Mouse (Mus musculus) liver, adult 2 months (tissue): ENCODE results near the gene Cpxm2. TPM values are rescaled to one million over a fixed set of nuclear protein-coding genes. Genes with fewer than 3 reads are reported as not detected.

Experiments used
- DNase-seq: peaks from one replicate; pipeline ENCODE4 v3.0.0-alpha.2; 2011; ENCODE audit warnings: low read depth, low spot score; ENCODE audit errors: extremely low read depth
- H3K27ac ChIP-seq: fragments of 200-500 bp; replicated peaks from 2 replicates; pipeline ENCODE4 v1.5.1; 2012; ENCODE audit warnings: low read depth, mild to moderate bottlenecking, control low read depth, inconsistent platforms, low read length; ENCODE audit not compliant: insufficient read depth
- H3K27me3 ChIP-seq: fragments of 200-500 bp; 2 replicates; pipeline ENCODE4 v1.6.1; 2012; ENCODE audit warnings: mild to moderate bottlenecking, moderate library complexity, low read length, inconsistent platforms; ENCODE audit not compliant: control insufficient read depth, insufficient read depth
- H3K36me3 ChIP-seq: fragments of 200-500 bp; 2 replicates; pipeline ENCODE4 v1.6.1; 2012; ENCODE audit warnings: low read length, inconsistent platforms; ENCODE audit not compliant: control insufficient read depth, insufficient read depth
- H3K4me1 ChIP-seq: fragments of 200-500 bp; 2 replicates; pipeline ENCODE4 v1.6.1; 2011; ENCODE audit warnings: low read length; ENCODE audit not compliant: control insufficient read depth, insufficient read depth
- H3K4me3 ChIP-seq: fragments of 200-500 bp; 2 replicates; pipeline ENCODE4 v1.5.1; 2011; ENCODE audit warnings: low read depth, mild to moderate bottlenecking, control low read depth, low read length, moderate library complexity; ENCODE audit not compliant: insufficient read depth
- H3K79me2 ChIP-seq: fragments of 200-500 bp; 2 replicates; pipeline ENCODE4 v1.6.1; 2012; ENCODE audit warnings: inconsistent platforms, mild to moderate bottlenecking, low read length, moderate library complexity; ENCODE audit not compliant: control insufficient read depth, insufficient read depth
- H3K9ac ChIP-seq: fragments of 200-500 bp; 2 replicates; pipeline ENCODE4 v1.6.1; 2012; ENCODE audit warnings: low read depth, mild to moderate bottlenecking, control low read depth, inconsistent platforms, low read length
- CTCF ChIP-seq: fragments of 200-500 bp; IDR thresholded peaks from 2 replicates; pipeline ENCODE4 v1.5.1; 2011; ENCODE audit warnings: low read depth, low read length, control low read depth
- POLR2A ChIP-seq: fragments of 200-500 bp; IDR thresholded peaks from 2 replicates; pipeline ENCODE4 v1.6.1; 2011; ENCODE audit warnings: low read length, control low read depth; ENCODE audit not compliant: insufficient read depth; ENCODE audit errors: extremely low read depth
- WGBS: fragments of 180-500 bp; shearing (Covaris S2); methylation state at CpG from one replicate; pipeline ENCODE4 v1.1.7; 2018; 5-methylcytosine and 5-hydroxymethylcytosine counted together
- polyA plus RNA-seq: library from polyadenylated mRNA; depleted of rRNA; stranded (reverse); fragments of >200 nt; gene quantifications from 2 replicates; pipeline ENCODE4 v1.2.3, GENCODE M21; 2012
- total RNA-seq: library from RNA; depleted of rRNA; stranded (reverse); fragments of >200 nt; gene quantifications from 2 replicates; pipeline ENCODE4 v1.2.3, GENCODE M21; 2014

Gene Cpxm2
- total and polyA plus RNA-seq, 2 experiments = 0.21 to 0.74 TPM

- Histone ChIP-seq H3K27ac (no peak overlapping the region), H3K4me3 (no peak overlapping the region), H3K79me2 (no peaks in the 10 kb centered on the region), H3K36me3 (no peaks in the 10 kb centered on the region), H3K4me1 (no peaks in the 10 kb centered on the region), H3K9ac (no peak overlapping the region), H3K27me3 (no peaks in the 10 kb centered on the region)
- no peak for DNase-seq
- TF ChIP-seq POLR2A = no peak
- no peak for TF ChIP-seq CTCF
- 95% methylated on average over 2 of the region's 2 CpGs for WGBS
Measured at GRCm38 (mm10) chr7:132193606-132194005, 39.1 kb upstream of the Cpxm2 start.

GRCm38 (mm10) chr7:132187456-132187855 lies 32.9 kb upstream of the Cpxm2 start:
- no peak for DNase-seq
- Histone ChIP-seq H3K4me1 (no peaks in the 10 kb centered on the region), H3K9ac (no peak overlapping the region), H3K36me3 (no peaks in the 10 kb centered on the region), H3K4me3 (no peak overlapping the region), H3K27me3 (no peaks in the 10 kb centered on the region), H3K27ac (no peak overlapping the region), H3K79me2 (no peaks in the 10 kb centered on the region)
- 60% methylated on average over 3 of the region's 3 CpGs for WGBS
- TF ChIP-seq POLR2A (no peak), CTCF (no peak)

GRCm38 (mm10) chr7:132183892-132184404 lies 29.4 kb upstream of the Cpxm2 start:
- no peaks in the 10 kb centered on the region for H3K79me2 ChIP-seq
- H3K9ac ChIP-seq = no peak overlapping the region
- no peaks in the 10 kb centered on the region for H3K27me3 ChIP-seq
- no peak overlapping the region for H3K4me3 ChIP-seq
- no peaks in the 10 kb centered on the region for H3K4me1 ChIP-seq
- WGBS = 75% methylated on average over 5 of the region's 5 CpGs
- H3K36me3 ChIP-seq = no peaks in the 10 kb centered on the region
- no peak for DNase-seq
- no peak overlapping the region for H3K27ac ChIP-seq
- TF ChIP-seq CTCF (no peak), POLR2A (no peak)

GRCm38 (mm10) chr7:132181586-132182198 lies 27.2 kb upstream of the Cpxm2 start:
- no peak overlapping the region for H3K9ac ChIP-seq
- H3K36me3 ChIP-seq = no peaks in the 10 kb centered on the region
- H3K4me3 ChIP-seq = no peak overlapping the region
- H3K27me3 ChIP-seq = no peaks in the 10 kb centered on the region
- 87% methylated on average over 4 of the region's 4 CpGs for whole genome bisulfite sequencing
- no peak overlapping the region for H3K27ac ChIP-seq
- TF ChIP-seq POLR2A (no peak), CTCF (no peak)
- no peaks in the 10 kb centered on the region for H3K4me1 ChIP-seq
- H3K79me2 ChIP-seq = no peaks in the 10 kb centered on the region
- DNase-seq = no peak

GRCm38 (mm10) chr7:132181042-132181441 lies 26.5 kb upstream of the Cpxm2 start:
- Histone ChIP-seq H3K79me2 (no peaks in the 10 kb centered on the region), H3K4me1 (no peaks in the 10 kb centered on the region), H3K27ac (no peak overlapping the region), H3K36me3 (no peaks in the 10 kb centered on the region), H3K9ac (no peak overlapping the region), H3K4me3 (no peak overlapping the region), H3K27me3 (no peaks in the 10 kb centered on the region)
- WGBS = 76% methylated on average over 3 of the region's 3 CpGs
- TF ChIP-seq CTCF (no peak), POLR2A (no peak)
- no peak for DNase-seq

GRCm38 (mm10) chr7:132179049-132179448 lies 24.5 kb upstream of the Cpxm2 start:
- no peak overlapping the region for H3K9ac ChIP-seq
- no peaks in the 10 kb centered on the region for H3K79me2 ChIP-seq
- no peak for DNase-seq
- no peaks in the 10 kb centered on the region for H3K27me3 ChIP-seq
- no peaks in the 10 kb centered on the region for H3K36me3 ChIP-seq
- no peak overlapping the region for H3K4me3 ChIP-seq
- 51% methylated on average over 1 of the region's 1 CpGs for WGBS
- no peaks in the 10 kb centered on the region for H3K4me1 ChIP-seq
- no peak overlapping the region for H3K27ac ChIP-seq
- TF ChIP-seq POLR2A (no peak), CTCF (no peak)
